ENCODE assay signal across 19 mouse cellular contexts in the genomic region with DNA sequence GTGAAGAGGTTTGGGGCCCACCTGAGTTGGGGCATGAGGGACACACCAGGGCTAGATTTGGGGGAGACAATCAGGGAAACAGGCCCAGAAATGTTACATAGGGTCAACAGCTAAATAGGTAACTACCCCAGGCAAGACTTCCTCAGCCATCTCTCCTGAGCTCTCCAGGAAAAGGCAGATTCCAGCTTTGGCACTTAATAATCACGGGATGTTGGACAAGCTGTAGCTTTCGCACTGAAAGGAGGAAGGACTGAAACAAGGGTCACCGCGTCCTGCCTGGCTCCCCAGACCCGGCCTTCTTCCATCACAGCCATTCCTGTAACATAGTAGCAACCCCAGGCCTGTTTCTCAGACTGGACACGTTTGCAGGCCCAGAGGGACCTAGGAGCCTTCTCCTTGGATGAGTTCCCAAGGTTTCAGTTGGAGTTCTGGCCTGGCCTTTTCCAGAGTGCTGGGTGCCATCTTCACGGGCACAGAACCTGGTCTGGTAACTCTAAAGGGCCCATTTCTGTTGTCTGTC. TPM values are rescaled to one million over a fixed set of nuclear protein-coding genes. Genes with fewer than 3 reads are reported as not detected.
A peak's percentile ranks its signal among the peaks of the same experiment; 100 is the strongest.
DNase-seq lines count a peak whose midpoint lies in the region; ATAC-seq and TF ChIP-seq lines count a peak whose summit lies in the region.
"Had no signal": no experiment of that assay in that cellular context is flagged by ENCODE, and none has a peak within 500 bp of the region (broad histone marks: within the 10 kb centered on the region; RNA-seq: fewer than 3 reads in every experiment).

No protein-coding gene starts in this region.

- TF ChIP-seq EP300 in stomach, postnatal 0 days (optimal IDR thresholded peaks at IDR 0.05) = no peak

- H3K4me2 ChIP-seq in heart, embryonic 16.5 days (ENCODE audit: low read depth, low read length) = no peak overlapping the region
- no peak overlapping the region for H3K4me2 ChIP-seq in midbrain, embryonic 11.5 days
- H3K4me2 ChIP-seq in stomach, postnatal 0 days (replicated peaks; ENCODE audit: low read depth) = no peak overlapping the region
- H3K4me2 ChIP-seq: liver, embryonic 12.5 days; neural tube, embryonic 12.5 days had no signal

- H3K27ac ChIP-seq in heart, embryonic 16.5 days (ENCODE audit: low read length) = peak overlapping the region; percentile 87
- no peak overlapping the region for H3K27ac ChIP-seq in midbrain, embryonic 11.5 days (ENCODE audit: low read depth, low read length)
- no peak overlapping the region; the same call in 1 of the 2 replicates for H3K27ac ChIP-seq in midbrain, embryonic 10.5 days (replicated peaks)
- H3K27ac ChIP-seq in embryonic fibroblast, embryonic 13.5 days (ENCODE audit: insufficient read depth, low read length) = peak overlapping the region; percentile 75; the same call in 1 of the 2 replicates
- peak overlapping the region; percentile 80 for H3K27ac ChIP-seq in stomach, postnatal 0 days (replicated peaks)
- H3K27ac ChIP-seq: liver, embryonic 12.5 days; neural tube, embryonic 12.5 days had no signal

- H3K36me3 ChIP-seq in heart, embryonic 16.5 days (ENCODE audit: control insufficient read depth, insufficient read depth) = no peaks in the 10 kb centered on the region
- H3K36me3 ChIP-seq in midbrain, embryonic 11.5 days (ENCODE audit: control insufficient read depth, insufficient read depth, low read length) = no peaks in the 10 kb centered on the region
- H3K36me3 ChIP-seq in midbrain, embryonic 10.5 days = no peaks in the 10 kb centered on the region
- H3K36me3 ChIP-seq in stomach, postnatal 0 days (ENCODE audit: control insufficient read depth, insufficient read depth, low read length) = no peaks in the 10 kb centered on the region
- H3K36me3 ChIP-seq: liver, embryonic 12.5 days; neural tube, embryonic 12.5 days had no signal

- no peak overlapping the region; the same call in none of the 2 replicates for H3K9ac ChIP-seq in heart, embryonic 16.5 days (ENCODE audit: low read length)
- no peak overlapping the region for H3K9ac ChIP-seq in midbrain, embryonic 11.5 days (ENCODE audit: low read length)
- H3K9ac ChIP-seq in stomach, postnatal 0 days (ENCODE audit: low read length) = peak overlapping the region; percentile 35; the same call in 1 of the 2 replicates
- H3K9ac ChIP-seq: neural tube, embryonic 12.5 days had no signal

- ATAC-seq in heart, embryonic 16.5 days (replicated peaks; ENCODE audit: extremely low read depth, insufficient read depth, low FRiP score) = no peak
- no peak for ATAC-seq in midbrain, embryonic 11.5 days (ENCODE audit: low FRiP score)
- ATAC-seq in stomach, postnatal 0 days (ENCODE audit: low FRiP score, low TSS enrichment) = no peak
- ATAC-seq: inflammation-experienced regulatory T-cells, adult 6 months; liver, embryonic 12.5 days had no signal

- H3K4me3 ChIP-seq in heart, embryonic 16.5 days (ENCODE audit: low read length) = no peak overlapping the region
- no peak overlapping the region for H3K4me3 ChIP-seq in midbrain, embryonic 11.5 days (ENCODE audit: low read depth, low read length)
- no peak overlapping the region for H3K4me3 ChIP-seq in midbrain, embryonic 10.5 days
- H3K4me3 ChIP-seq in embryonic fibroblast, embryonic 13.5 days (ENCODE audit: insufficient read depth, low read length) = no peak overlapping the region
- no peak overlapping the region for H3K4me3 ChIP-seq in stomach, postnatal 0 days (ENCODE audit: low read depth, low read length)
- H3K4me3 ChIP-seq: liver, embryonic 12.5 days; neural tube, embryonic 12.5 days had no signal

- TF ChIP-seq POLR2A in embryonic fibroblast, embryonic 13.5 days (IDR thresholded peaks at IDR 0.05; ENCODE audit: low read depth, low read length) = no peak

- 77% methylated on average over 7 of the region's 7 CpGs for WGBS in heart, embryonic 16.5 days
- WGBS in midbrain, embryonic 11.5 days = 87% methylated on average over 7 of the region's 7 CpGs
- 86% methylated on average over 7 of the region's 7 CpGs for WGBS in midbrain, embryonic 10.5 days
- 69% methylated on average over 7 of the region's 7 CpGs for WGBS in stomach, postnatal 0 days

- DNase-seq in heart, adult 8-10 months (ENCODE audit: low spot score) = no peak
- peak; percentile 19 for DNase-seq in midbrain, embryonic 11.5 days (ENCODE audit: low spot score, missing footprints)
- DNase-seq in midbrain, embryonic 10.5 days (ENCODE audit: low spot score) = no peak
- DNase-seq in stomach, postnatal 0 days (ENCODE audit: low spot score) = no peak
- no peak for DNase-seq in ovary, adult 18-20 months (ENCODE audit: low spot score)
- DNase-seq: midbrain, embryonic 14.5 days; retina, postnatal 1 day had no signal

- H3K9me3 ChIP-seq in heart, embryonic 16.5 days (replicated peaks; ENCODE audit: control insufficient read depth, low read length) = no peaks in the 10 kb centered on the region
- no peaks in the 10 kb centered on the region for H3K9me3 ChIP-seq in midbrain, embryonic 11.5 days (ENCODE audit: control insufficient read depth, low read length)
- peaks cover 8% of the 10 kb centered on the region; the same call in 1 of the 2 replicates for H3K9me3 ChIP-seq in midbrain, embryonic 10.5 days (replicated peaks)
- no peaks in the 10 kb centered on the region for H3K9me3 ChIP-seq in stomach, postnatal 0 days (ENCODE audit: control insufficient read depth, low read length)
- H3K9me3 ChIP-seq: liver, embryonic 12.5 days; neural tube, embryonic 12.5 days had no signal

- H3K4me1 ChIP-seq in heart, embryonic 16.5 days (ENCODE audit: control insufficient read depth, insufficient read depth, low read length) = peaks cover 24% of the 10 kb centered on the region
- H3K4me1 ChIP-seq in midbrain, embryonic 11.5 days (ENCODE audit: control insufficient read depth, insufficient read depth, low read length) = peaks cover 8% of the 10 kb centered on the region
- peaks cover 25% of the 10 kb centered on the region for H3K4me1 ChIP-seq in midbrain, embryonic 10.5 days
- H3K4me1 ChIP-seq in embryonic fibroblast, embryonic 13.5 days (ENCODE audit: control insufficient read depth, insufficient read depth, low read length) = no peaks in the 10 kb centered on the region
- H3K4me1 ChIP-seq in stomach, postnatal 0 days (replicated peaks; ENCODE audit: control insufficient read depth, insufficient read depth) = peaks cover 4% of the 10 kb centered on the region; the same call in 1 of the 2 replicates
- H3K4me1 ChIP-seq: neural tube, embryonic 12.5 days had no signal

- H3K27me3 ChIP-seq in heart, embryonic 16.5 days (ENCODE audit: control insufficient read depth, insufficient read depth, low read length) = no peaks in the 10 kb centered on the region
- no peaks in the 10 kb centered on the region for H3K27me3 ChIP-seq in midbrain, embryonic 11.5 days (ENCODE audit: control insufficient read depth, insufficient read depth, low read length)
- H3K27me3 ChIP-seq in midbrain, embryonic 10.5 days (ENCODE audit: low read depth, poor library complexity, severe bottlenecking) = no peaks in the 10 kb centered on the region
- H3K27me3 ChIP-seq in stomach, postnatal 0 days (ENCODE audit: control insufficient read depth, insufficient read depth, low read length) = no peaks in the 10 kb centered on the region
- H3K27me3 ChIP-seq: CH12.LX; liver, embryonic 12.5 days; neural tube, embryonic 12.5 days had no signal

- TF ChIP-seq CTCF in embryonic fibroblast, embryonic 13.5 days (IDR thresholded peaks at IDR 0.05; ENCODE audit: borderline replicate concordance, insufficient read depth, low read length) = no peak
- no peak for TF ChIP-seq CTCF in stomach, postnatal 0 days (IDR thresholded peaks at IDR 0.05; ENCODE audit: low read depth)

RNA-seq across cellular contexts. Expression of gene Lrrc74a, which starts 42.2 kb away (rescaled TPM):
- not detected in 2 replicates for polyA plus RNA-seq in heart, embryonic 16.5 days (2015; fragmentation: Nextera tagmentation; extraction: Ambion mirVana)
- not detected for total RNA-seq in heart, adult 8-10 months (2022)
- polyA plus RNA-seq in midbrain, embryonic 11.5 days (2014; fragmentation: Nextera tagmentation; extraction: Ambion mirVana) = not detected in 2 replicates
- polyA plus RNA-seq in midbrain, embryonic 10.5 days (2016; fragmentation: Nextera tagmentation; extraction: Ambion mirVana) = not detected in 2 replicates
- not detected in 2 replicates for polyA plus RNA-seq in embryonic fibroblast, embryonic 13.5 days (2011; ENCODE audit: insufficient read length, low read depth, missing spikeins)
- polyA plus RNA-seq in stomach, postnatal 0 days (2015; fragmentation: Nextera tagmentation; extraction: Ambion mirVana) = not detected in 2 replicates
- total RNA-seq: adrenal gland, adult 18-20 months; CH12.LX; common myeloid progenitor, adult 5-6 weeks; heart, postnatal 10 days; left cerebral cortex, adult 8-10 months had no signal
- polyA plus RNA-seq: inflammation-experienced regulatory T-cells, adult 6 months; large intestine, adult 2 months; liver, embryonic 12.5 days; midbrain, embryonic 14.5 days; neural tube, embryonic 12.5 days; urinary bladder, adult 2 months had no signal

RNA-seq across cellular contexts. Expression of gene Angel1, which starts 50.1 kb away (rescaled TPM):
- 7.9 and 9.4 TPM in 2 replicates for polyA plus RNA-seq in heart, embryonic 16.5 days (2015; fragmentation: Nextera tagmentation; extraction: Ambion mirVana)
- total RNA-seq in heart, adult 8-10 months (2022) = 1 to 10 TPM; 2.9 to 4.6 (median 3.8) TPM
- 12.2 and 12.5 TPM in 2 replicates for polyA plus RNA-seq in midbrain, embryonic 11.5 days (2014; fragmentation: Nextera tagmentation; extraction: Ambion mirVana)
- polyA plus RNA-seq in midbrain, embryonic 10.5 days (2016; fragmentation: Nextera tagmentation; extraction: Ambion mirVana) = 14.4 and 16.0 TPM in 2 replicates
- polyA plus RNA-seq in embryonic fibroblast, embryonic 13.5 days (2011; ENCODE audit: insufficient read length, low read depth, missing spikeins) = 2.1 and 2.3 TPM in 2 replicates
- 3.9 and 4.3 TPM in 2 replicates for polyA plus RNA-seq in stomach, postnatal 0 days (2015; fragmentation: Nextera tagmentation; extraction: Ambion mirVana)

Comparison
In these comparisons a context has a peak if more than half of its experiments do, and no peak if none do; other contexts are left out.
1. H3K27ac ChIP-seq: peak in heart, embryonic 16.5 days (single experiment), embryonic fibroblast, embryonic 13.5 days (single experiment) and stomach, postnatal 0 days (single experiment); none in midbrain, embryonic 11.5 days (single experiment) and midbrain, embryonic 10.5 days (single experiment).